Mouse (Mus musculus) adrenal gland, postnatal 36 days (tissue): ENCODE results near the gene Nol12. TPM values are rescaled to one million over a fixed set of nuclear protein-coding genes. Genes with fewer than 3 reads are reported as not detected.
A peak's percentile ranks its signal among the peaks of the same experiment; 100 is the strongest.

ENCODE experiments used
- DNase-seq, 2 experiments: peaks; one replicate each; pipeline ENCODE4 v3.0.0; 2021; ENCODE audit warnings: mixed read lengths in 1 of 2
- total RNA-seq, 2 experiments: library from RNA; stranded (reverse); gene quantifications; 2 replicates each; pipeline ENCODE4 v1.2.3; 2021

Nol12 gene
- total RNA-seq, 2 experiments from 2014 or later = 41.5 to 47.4 TPM

GRCm38 (mm10) chr15:78948152-78948725 lies 13.5 kb downstream of the Nol12 start:
- DNase-seq = no peak

DNA sequence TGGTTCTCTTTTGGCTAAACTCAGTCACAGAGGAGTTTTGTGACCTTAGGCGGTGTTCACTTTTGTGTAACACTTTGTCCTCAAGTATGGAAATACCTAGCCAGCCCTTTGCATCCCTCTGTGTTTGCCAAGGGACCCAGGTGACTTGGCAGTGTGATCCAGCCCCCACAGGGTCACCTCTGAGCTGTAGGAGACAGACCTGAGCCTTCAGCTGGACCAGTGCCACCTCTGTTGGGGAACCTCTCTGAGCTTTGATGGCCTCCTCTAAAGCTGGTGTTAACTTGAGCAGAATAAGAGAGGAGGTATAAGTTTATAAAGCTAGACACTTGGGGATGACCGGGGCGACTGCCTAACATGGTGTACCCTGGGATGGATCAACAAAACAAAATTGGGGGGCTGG lies 14.2 kb downstream of the Nol12 start:
- DNase-seq = no peak

GRCm38 (mm10) chr15:78955663-78956062 lies 20.9 kb downstream of the Nol12 start:
- no peak for DNase-seq

DNA sequence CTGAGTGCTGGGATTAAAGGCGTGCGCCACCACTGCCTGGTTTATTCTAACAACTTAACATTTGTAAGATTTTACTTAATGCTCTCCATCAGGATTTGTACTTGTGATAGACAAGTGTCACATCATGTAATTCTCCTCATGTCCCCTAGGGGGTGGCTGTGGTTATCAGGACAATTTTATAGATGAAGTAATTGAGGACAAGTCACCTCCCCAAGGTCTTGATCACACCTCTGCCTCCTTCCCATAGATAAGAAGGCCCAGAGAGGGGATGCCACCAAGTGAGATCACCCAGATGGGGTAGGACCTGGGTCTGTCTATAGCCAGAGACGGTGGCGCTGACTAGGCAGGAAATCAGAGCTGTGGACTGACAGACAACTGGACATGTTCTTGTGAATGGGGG lies 21.6 kb downstream of the Nol12 start:
- DNase-seq = no peak

DNA sequence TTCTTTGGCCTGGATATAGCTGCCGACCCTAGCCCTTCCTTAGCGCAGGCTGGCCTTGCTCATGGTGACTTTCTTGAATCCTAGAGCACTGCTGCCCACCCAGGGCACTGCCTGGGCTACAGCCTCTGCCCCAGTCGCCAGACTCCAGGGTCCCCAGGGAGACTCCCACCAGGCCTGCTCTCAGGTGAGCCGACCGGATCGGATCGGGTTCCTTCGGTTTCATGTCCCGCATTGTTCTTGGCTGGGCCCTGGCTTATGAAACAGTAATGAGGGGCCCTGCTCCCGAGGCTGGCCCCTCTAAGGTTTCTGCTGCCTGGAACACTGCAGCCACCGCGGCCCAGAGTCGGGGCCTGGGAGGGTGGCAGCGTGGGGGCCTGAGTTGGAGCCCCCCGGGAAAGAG lies 22.3 kb downstream of the Nol12 start:
- no peak for DNase-seq

DNA sequence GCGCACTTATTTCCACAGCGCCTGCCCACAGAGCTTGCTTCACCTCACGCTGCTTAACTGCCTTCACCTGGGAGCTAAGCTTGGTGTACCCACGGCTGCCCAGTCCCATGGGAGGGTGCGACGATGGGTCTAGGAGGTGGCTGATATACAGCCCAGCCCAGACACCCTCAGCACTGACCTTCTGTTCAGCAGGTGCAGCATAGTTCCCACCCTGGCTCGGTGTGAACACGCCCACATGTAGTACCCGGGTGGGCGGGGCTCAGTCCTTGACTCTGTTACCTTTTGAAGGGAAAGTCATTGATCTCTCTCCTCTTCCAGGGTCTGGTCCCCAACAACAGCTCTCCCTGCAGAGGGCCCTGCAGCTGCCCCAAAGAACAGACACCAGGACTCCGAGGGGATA lies 24.8 kb downstream of the Nol12 start:
- no peak for DNase-seq

GRCm38 (mm10) chr15:78960088-78960487 lies 25.4 kb downstream of the Nol12 start:
- peak; percentile 83 for DNase-seq

- peak; percentile 80 to 82 for DNase-seq
These were observed 28.2 kb downstream of the Nol12 start for GRCm38 (mm10) chr15:78962885-78963284.

DNA sequence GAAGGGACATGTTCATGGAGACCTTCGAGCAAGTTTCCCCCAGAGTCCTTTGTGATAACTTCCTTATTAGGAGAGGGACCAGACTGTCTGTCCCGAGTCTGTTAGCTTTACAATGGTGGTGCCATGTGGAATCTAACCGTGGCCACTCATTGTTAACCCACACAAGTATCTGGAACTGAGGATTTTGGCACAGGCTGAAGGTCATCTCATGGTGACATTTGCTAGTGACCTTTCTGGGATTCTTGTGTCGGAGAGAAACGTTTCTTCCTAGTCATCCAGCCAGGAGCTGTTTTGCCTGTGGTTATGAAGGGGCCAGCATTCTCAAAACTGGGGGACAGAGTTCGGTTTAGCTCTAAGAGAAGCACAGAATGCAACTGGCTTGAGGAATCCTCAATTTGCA lies 36.9 kb downstream of the Nol12 start:
- DNase-seq = peak; percentile 57 to 71

- DNase-seq = peak; percentile 74 to 77
These were observed 39.2 kb downstream of the Nol12 start for GRCm38 (mm10) chr15:78973950-78974349.

DNA sequence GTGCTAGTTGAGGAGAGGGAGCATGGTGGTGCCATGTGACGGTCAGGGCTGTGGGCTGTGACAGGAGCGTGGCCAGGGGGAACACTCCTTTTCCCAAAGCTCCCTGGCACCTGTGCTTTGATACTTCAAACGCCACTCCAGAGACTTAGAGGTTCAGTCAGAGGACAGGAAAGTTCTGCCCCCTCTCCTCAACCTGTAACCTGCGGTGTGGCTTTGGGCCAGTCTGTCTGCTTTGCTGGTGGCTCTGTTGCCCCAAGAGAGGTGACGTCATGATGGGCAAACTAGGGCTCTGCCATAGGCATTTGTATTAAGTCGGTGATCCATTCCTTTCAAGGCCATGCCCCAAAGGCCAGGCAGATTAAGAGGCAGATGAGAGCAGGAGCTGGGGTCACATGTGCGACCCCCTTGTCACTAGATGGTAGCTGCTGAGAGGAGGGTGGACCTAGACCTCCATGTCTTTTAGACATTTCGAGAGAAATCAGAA lies 43.0 kb downstream of the Nol12 start:
- DNase-seq = no peak

DNA sequence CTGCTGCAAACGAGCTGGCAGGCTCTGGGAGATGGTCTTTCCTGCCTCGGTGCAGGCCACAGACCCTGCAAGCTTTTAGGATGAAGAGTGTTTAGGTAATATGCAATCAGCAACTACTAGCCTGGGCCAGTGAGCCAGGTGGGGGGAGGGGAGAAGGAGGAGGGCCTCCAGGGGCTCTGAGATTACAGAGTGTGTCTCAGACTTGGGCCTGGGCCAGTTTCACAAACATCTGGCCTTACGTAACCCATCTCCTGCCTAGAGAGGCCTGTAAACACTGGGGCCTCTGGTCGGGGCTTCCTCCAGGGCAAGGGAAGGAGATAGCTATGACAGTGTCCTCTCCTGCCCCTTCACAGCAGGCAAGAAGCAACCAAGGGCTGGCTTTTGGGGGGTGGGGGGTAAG lies 44.1 kb downstream of the Nol12 start:
- peak; percentile 74 to 83 for DNase-seq

DNA sequence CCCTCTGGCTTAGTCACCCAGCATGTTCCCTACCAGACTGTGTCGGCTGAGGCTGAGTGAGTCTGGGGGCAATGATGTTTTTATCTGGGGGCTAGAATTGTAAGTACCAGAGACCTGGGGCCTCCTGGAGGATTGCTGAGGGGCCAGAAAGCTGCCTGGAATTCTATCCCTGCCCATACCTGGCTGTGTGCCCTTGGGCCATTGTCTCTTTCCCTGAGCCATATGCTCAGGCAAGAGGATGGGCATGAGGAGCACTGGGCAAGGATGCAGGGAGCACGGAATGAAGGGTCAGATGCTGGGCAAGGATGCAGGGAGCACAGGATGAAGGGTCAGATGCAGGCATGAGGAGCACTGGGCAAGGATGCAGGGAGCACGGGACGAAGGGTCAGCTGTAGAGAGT lies 45.4 kb downstream of the Nol12 start:
- DNase-seq = no peak

- DNase-seq = peak; percentile 95
These were observed 48.1 kb downstream of the Nol12 start for GRCm38 (mm10) chr15:78982658-78983435.

DNA sequence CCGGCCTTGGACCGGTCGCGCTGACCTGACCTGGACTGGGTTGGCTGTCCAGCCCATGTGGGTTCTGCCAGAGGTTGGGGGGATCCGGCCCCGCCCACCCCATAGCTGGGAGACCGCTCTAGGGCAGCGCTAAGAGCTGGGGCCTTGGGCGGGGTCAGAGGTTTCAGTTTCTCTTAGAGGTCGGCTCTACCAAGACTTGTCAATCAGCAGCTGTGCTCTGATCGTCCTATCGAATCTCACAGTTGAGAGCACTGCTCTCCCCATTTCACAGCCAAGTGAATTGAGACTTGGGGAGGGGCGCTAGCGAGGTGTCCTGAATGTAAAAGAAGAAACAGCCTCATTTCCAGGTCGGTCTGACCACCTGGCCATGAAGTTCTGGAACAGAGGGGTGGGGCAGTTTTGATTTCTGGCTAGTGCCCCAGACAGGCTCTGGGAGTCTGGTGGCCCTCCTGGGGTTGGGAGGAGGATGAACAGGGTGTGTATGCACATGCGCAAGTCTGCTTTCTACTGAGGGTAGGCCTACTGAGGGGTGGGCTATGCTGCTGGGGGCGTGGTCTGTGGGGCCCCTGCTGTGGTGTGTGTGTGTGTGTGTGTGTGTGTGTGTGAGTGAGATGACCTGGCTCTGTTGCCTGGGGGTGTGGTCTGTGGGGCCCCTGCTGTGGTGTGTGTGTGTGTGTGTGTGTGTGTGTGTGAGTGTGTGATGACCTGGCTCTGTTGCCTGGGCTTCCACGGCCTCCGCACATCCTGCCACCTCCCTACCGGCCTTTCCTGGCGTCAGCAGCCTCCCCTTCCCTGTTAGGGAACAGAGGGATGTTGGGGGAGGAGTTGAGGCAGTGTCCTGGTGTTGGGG lies 48.9 kb downstream of the Nol12 start:
- DNase-seq = peak; percentile 73 to 76

- peak in 1 of 2 experiments; percentile 10 for DNase-seq
These were observed 49.6 kb downstream of the Nol12 start for GRCm38 (mm10) chr15:78984286-78984778.

GRCm38 (mm10) chr15:78986536-78987220 lies 51.9 kb downstream of the Nol12 start:
- DNase-seq = peak in 1 of 2 experiments; percentile 12

- DNase-seq = peak; percentile 92 to 94
These were observed 53.8 kb downstream of the Nol12 start for GRCm38 (mm10) chr15:78988499-78988971.

- DNase-seq = peak in 1 of 2 experiments; percentile 57
These were observed 54.7 kb downstream of the Nol12 start for GRCm38 (mm10) chr15:78989152-78990092.

- no peak for DNase-seq
These were observed 55.3 kb downstream of the Nol12 start for GRCm38 (mm10) chr15:78990093-78990463.
